Mouse (Mus musculus): ENCODE results near the gene Rxfp1.
A peak's percentile ranks its signal among the peaks of the same experiment; 100 is the strongest.
"Not testable (repeated sequence)": the region's sequence is repeated elsewhere in the genome, so short reads cannot be mapped to it uniquely, and the experiment has no call there.

Gene Rxfp1

DNA sequence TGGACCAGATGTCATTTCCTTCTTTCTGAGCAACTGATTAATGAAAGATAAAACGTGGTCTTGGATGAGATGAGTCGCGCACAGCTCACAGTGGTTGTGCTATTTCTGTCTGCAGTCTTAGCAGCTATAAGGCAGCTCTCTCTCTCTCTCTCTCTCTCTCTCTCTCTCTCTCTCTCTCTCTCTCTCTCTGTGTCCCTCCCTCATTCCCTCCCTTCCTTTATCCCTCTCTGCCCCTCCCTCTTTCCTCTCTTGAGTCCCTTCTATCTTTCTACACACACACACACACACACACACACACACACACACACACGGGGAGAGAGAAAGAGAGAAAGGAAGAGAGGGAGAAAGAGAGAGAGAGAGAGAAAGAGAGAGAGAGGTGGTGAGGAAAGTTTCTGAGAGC, at the start of gene Rxfp1:
Gene Rxfp1 (minus strand): TSS at position 101 of the 400 bp plus-strand sequence.
- no peak for DNase-seq

DNA sequence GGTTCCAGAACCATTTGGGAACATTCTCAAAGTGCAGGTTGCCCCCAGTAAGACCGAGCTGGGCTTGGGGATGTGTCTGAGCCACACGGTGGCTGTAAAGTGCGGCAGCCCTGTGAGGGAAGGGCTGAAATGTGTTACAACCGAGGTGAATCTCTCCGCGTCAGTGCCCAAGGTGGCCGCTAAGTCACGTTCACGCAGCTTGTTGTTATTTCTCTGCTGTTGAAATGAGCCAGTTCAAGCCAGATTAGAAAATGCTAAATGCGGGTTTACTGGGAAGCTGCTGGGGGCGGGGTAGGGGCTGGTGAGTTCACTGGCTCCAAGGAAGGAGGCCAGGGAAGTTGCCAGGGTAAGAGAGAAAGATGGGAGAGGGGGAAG, 46.7 kb upstream of the Rxfp1 start:
- no peak for DNase-seq

DNA sequence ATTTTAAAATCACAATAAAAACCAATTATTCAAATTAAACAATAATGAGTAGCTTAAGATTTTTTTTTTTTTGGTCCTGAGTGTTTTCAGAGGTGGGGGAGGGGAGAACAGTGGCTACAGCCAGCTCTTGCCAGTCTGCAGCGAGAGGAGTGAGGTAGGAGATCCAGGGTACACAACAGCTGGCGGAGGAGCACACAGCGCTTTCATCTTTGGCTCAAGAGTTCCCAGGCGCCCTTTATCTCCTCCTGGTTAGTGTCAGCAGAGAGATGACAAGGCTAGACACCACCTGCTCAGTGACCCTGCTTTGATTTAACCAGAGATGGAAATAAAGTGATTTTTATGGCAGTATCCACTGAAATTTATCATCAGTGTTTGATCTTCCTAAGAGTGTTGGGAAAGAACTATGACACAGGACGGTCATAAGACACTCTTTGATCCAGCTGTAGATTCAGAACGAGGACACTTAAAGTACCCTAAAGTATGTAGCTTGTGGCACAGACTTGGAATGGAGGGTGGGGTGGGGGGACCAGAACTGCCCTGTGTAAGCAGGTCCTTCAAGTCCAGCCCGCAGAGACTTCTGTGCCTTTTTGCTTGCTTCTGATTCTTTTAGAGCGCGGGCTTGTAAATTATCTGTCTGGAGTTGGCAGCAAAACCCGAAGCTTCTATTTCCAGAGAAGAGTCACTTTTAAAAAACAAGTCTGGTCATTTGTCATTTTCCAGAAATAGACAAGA, 46.1 kb upstream of the Rxfp1 start:
- DNase-seq = no peak

DNA sequence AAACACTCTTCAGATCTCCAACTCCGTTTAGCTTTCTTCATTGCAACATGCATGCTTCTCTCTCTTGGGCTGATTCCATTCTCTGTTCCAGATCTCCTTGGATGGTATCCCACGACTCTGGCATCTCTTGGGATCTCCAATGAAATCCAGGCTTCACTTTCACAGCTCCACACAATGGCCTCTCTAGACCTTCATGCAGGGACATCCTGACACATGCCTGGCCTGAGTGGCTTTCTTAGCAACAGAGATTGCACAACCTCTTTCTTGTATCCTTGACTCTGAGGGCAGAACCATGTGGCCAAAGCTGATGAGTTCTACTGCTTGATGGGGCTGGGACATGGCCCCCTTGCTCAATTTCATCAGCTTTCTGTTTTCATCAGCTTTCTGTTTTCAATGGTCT, 35.0 kb upstream of the Rxfp1 start:
- no peak for DNase-seq

DNA sequence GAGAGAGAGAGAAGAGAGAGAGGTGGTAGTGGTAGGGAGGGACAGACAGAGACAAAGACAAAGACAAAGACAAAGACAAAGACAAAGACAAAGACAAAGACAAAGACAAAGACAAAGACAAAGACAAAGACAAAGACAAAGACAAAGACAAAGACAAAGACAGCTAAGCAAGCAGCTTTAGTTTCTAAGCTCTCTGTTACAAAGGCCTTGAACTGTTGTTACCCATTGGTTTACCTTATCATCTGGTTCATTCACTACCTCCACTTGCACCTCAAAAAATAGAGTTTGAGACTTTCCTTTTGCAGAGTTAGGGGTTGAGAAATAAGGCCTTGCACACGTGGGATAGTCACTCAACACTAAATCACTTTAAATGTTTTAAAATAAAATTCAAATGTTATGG, 16.1 kb upstream of the Rxfp1 start:
- DNase-seq = no peak

DNA sequence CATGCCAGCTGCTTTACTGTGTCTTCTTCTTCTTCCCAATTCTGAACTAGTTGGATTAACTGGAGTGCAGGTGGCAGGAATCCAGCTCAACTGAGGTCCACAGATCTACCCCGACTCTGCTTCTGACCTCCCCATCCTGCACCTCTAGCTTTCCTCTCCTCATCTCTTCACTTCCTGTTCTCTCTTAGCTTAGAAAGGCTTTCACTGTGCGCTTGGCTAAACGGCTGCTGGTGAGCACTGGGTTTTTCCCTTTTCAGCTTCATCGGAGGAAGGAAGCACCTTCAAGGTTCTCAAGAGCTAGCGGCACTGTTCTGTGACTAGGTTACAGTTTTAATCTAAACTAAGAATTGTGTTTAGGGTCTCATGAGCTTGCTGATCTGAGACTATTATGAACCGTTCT, 8.9 kb upstream of the Rxfp1 start:
- DNase-seq = no peak

DNA sequence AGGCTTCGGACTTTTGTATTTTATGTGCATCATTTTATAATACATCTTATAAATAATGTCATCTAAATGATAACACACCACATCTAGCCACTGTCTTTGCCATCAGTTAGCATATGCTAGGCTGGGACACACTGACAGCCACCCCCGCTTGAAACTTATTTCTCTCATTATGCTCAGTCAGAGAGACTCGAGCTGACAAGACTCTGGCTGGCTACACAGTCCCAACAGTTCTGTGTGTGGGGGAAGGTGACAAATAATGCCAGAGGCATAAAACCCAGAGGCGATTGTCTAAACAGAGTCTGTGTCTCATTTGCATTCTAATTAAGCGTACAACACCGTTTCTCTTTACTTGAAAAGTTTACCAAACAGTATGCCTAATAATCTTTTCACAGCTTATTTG, 7.4 kb upstream of the Rxfp1 start:
- no peak for DNase-seq

DNA sequence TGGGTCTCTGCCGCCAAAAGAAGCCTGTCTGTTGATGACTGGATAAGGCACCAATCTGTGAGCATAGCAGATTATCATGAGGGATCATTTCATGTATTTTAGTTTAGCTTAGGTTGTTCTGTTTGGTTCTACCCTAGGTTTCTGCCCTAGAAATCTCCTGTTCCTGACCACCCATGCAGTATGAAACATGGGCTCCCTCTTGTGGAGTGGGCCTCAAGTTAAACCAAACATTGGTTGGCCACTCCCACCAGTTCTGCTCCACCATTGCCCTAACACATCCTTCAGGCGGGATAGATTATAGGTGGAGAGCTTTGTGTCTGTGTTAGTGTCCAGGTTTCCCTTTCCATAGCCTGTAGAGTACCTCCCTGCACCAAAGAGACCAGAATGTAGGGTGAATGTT, 6.7 kb upstream of the Rxfp1 start:
- DNase-seq = no peak

DNA sequence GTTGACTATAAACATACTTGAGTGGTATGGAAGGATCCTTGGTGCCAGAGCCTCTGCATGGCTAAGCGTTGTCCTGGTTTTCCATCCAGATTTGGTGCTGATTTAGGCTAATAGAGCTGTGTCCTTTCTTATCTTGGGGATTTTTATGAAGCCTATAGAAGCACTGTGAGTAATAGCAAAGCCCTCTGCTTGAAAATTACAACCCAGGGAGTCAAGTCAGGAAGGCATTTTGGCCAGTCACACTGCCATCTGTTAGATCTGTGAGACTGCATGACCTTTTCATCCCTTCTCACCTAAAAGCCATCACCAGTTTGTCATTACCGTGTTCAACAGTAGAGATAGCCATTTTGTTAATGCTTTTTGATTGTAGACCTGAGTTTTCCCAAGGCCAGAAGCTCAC, 2.7 kb upstream of the Rxfp1 start:
- DNase-seq = peak in 1 of 2 experiments; percentile 36

DNA sequence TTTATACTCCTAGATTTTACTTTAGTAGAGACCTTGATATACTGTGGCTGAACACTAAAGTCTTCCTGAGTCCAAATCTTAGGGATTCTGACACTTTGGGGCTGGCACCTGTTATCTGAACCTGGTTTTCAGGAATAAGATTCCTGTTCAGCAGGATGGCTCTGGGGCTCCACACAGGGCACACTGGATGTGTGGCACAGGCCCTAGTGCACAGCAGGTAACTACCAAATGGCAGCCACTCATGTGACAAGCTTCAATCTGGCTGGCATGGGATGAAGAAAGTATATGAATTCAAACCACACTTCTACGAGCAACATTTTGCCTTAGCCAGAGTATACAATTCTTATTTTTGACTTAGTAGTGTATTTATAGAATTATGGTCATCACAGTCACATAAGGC, 771 bp upstream of the Rxfp1 start:
- DNase-seq = peak; percentile 59 to 75

DNA sequence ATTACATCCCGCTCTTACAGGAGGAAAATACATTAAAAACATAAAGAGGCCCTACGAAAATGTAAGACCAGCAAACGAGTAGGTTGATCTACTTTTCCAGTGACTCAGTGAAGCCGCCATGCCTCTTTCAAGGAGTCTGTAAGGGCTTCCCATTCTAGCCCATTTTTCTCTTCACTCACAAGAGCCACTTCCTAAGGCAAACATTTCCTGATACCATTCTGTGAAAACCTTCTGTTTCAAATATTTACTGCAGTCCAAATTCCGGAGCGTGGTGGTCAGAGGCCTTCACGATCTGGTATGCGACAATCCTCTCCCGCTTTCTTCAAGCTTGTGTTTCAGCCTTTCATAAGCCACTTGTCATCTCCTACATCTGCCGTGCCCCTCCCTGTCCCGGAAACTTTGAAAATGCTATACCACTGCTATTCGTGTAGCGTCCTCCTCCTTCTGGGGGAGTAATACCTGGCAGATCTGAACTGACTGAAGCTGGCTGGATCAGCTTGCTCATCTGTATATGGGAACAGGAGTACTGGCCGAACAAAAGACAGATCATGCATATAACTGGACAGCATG, 11.1 kb downstream of the Rxfp1 start:
- DNase-seq = no peak

DNA sequence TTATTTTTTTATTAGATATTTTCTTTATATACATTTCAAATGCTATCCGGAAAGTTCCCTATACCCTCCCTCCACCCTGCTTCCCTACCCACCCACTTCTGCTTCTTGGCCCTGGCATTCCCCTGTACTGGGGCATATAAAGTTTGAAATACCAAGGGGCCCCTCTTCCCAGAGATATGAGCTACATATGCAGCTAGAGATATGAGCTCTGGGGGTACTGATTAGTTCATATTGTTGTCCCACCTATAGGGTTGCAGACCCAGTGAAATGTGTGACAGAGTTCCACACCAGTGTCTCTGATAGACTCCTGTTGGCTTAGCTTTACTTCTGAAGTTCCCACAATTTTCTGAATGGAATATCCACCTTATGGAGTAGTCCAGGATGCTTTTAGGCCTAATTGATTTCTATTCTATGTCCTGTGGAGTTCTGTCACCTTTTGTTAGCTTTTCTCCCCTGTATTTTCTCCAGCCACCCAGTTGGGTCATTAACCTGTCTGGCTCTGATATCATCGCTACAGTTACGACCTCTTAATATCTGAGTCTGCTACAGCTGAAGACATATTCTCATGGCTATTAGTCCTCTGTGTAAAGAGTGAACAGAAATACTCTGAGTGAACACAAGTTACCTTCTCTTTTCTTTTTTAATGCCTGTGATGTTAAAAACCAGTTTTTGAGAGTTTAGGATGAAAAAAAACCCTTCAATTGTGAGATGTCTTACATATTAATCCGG, 16.8 kb downstream of the Rxfp1 start:
- no peak for DNase-seq

DNA sequence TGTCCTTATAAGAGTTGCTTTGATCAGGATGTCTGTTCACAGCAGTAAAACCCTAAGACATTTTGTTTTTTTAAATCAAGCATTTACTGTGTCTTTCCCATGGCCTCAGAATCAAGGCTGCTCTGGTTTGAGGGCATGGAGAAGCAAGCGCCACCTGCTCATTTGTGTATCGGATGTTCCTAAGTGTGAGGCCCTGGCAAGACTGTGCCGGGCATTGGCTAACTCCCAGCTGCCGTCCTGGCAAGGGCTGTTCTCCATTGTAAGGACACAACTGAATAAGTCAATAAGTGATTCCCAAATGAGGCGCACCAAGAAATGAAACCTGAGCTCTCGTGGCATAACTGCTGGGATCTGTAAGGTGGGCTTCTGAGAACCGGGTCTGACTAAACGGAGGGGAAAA, 31.2 kb downstream of the Rxfp1 start:
- peak; percentile 73 to 78 for DNase-seq

DNA sequence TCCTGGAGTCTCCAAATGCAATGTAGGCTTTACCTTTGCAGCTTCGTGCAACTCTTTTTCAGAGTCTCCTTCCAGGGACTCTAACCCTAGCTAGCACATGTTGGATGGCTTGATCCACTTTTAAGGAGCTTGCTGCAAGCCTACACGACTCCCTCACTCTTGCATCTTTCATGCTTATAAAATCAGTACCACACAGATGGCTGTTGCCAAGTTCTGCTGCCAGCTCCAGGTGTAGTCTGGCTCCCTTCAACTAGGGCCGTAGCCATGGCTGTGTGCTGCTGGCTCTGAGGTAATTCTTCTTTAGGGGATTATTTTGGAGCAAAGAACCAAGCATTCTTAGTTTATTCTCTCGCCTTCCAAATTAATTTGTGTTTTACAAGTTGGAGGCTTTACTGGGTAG, 34.5 kb downstream of the Rxfp1 start:
- peak; percentile 18 to 29 for DNase-seq

DNA sequence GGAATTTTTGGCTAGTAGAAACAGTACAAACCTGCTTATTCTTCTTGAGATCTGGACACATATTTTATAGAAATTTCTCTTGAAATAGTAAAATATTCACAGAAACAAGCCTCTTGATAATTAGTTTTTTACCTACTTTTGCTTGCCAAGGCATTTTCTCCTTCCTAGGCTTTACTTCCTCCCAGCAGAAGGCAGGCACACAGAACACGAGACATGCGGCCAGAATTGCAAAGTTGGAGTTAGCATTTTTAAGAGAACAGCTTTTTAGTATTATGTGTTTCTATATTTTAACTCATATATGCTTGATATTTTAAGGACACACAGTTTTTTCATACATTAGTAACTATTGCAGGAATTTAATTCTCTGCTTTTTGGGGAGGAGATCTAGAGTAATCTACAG, 45.7 kb downstream of the Rxfp1 start:
- no peak for DNase-seq

DNA sequence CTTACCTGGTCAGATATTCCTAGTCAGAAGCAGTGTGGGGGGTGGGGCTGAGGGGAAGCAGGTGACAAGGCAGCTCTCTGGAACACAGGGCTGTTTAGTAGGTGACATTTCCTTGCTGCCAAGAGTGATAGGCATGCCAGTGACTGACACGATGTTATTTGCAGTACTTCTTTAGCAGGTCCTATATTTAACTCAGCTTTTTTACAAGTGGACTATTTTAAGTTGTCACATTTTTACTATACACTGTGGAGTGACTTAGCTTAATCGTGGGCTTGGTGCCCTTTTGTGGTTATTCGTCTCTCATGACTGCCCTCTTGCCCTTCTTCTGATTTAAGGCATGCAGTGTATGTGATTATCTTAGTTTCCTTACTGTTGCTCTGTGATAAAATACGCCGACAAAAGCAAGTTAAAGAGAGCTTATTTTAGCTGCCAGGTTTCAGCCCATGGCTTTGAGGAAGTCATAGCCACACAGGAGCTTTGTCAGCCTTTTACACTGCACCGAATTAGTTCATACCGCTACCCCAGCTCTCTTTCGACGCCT, 47.5 kb downstream of the Rxfp1 start:
- DNase-seq = no peak

DNA sequence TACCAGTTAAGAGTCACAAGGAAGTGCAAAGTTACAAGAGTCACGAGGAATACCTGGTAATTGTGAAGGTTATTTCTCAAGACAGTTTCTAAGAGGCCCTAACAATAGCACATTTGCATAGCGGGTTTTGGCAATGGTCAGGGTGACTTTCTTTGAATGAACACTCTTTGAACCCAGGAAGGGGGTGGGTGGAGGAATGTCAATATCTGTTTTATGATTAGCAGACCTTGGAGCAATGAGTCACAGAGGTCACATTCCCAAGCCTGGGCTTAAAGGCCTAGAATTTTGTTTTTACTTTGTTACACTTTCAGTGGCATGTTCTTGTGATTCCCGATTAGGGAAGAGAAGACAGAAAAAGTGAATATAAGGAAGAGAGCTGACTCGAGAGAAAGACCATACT, 49.6 kb downstream of the Rxfp1 start:
- not testable (repeated sequence) for DNase-seq

DNA sequence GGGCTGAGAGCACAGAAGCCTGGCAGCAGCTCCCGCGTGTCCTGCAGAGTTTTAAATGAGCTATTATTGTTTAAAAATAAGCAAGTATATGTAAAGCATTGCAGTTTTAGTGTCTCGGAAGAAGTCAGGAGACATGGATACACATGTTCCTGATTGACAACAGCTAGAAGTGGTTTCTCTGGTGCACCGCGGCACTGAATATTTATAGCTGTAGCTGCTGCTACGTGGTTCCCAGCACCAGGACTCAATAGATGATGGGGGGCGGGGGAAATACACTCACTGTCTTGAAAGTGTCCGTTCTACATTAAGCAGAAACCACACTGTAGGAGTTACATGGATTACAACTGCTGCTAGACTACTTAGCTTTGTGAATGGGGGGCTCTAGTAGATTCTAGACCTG, 54.2 kb downstream of the Rxfp1 start:
- no peak for DNase-seq

DNA sequence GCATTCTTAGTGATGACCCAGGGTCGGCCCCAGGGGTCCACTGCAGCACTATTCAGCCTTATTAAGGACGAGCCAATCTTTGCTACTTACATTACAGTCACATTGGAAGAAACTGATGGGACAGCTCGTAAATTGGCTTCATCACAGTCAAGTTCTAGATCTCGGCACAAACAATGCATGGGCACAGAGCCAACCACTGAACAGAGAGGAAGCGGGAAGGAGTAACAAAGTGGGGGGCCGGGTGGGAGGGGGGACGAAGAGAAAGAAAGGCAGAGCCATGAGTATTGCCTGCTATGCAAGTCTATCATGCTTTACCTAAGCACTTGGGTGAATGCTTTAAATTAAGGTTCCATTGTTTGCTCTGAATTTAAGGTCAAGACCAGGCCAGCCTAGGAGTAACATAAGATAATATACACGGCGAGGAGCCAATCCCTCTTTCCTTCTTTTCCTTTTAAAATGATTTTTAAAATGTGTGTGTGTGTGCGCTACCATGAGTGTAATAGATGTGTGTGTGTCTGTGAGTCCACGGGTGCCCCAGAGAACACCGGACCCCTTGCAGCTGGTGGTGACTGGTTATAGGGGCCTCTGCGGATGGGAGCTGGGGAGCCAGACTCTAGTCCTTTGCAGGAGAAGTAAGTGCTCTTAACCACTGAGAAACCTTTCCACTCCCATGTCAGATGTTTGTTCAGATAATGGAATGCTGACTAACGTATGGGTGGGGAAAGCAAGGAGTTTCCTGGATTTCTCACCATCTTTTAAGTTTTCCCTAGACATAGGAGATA, 55.1 kb downstream of the Rxfp1 start:
- peak in 1 of 2 experiments; percentile 10 for DNase-seq

DNA sequence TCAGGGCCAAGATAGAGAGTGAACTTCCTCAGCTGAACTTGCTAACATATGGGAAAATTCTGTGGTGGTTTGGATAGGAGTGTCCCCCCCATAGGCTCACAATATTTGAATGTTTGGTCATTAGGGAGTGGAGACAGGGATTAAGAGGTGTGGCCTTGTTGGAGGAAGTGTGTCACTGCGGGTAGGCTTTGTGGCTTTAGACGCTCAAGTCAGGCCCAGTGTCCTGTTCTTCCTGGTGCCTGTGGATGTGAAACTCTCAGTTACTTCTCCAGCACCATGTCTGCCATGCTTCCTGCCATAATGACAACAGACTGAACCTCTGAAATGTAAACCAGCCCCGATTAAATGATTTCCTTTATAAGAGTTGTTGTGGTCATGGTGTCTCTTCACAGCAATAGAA, 61.3 kb downstream of the Rxfp1 start:
- no peak for DNase-seq

DNA sequence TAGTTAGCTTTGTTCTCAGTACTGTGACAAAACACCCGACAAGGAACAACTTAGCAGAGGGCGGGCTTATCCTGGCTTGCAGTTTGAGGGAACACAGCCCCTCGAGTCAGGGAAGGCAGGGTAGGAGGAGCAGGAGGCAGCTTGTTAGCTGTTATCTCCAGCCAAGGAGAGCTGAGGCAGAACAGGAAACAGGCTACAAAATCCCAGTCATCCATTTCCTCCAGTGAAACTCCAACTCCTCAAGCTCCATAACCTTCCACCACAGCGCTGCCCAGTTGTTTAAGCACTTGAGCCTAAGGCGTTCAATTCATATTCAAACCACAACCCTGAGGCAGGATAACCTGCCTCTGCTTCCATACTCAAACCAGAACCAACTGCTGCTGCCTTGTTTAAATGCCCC, 63.0 kb downstream of the Rxfp1 start:
- no peak for DNase-seq

DNA sequence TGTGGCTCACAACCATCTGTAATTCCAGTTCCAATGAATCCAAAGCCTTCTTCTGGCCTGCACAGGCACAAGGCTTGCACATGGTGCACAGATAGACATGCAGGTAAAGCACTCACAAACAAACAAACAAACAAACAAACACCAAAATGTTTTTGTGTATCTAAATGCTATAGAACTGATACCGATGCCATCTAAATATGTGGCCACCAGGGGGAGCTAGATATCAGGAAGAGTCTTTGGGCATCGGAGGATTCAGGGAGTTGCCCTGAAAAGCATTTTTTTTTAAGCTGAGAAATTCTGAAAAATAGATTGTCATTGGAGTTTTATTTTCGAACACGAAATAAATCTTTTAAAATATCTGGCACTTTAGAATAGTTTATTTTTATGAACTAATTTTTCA, 64.6 kb downstream of the Rxfp1 start:
- DNase-seq = peak; percentile 86 to 91

DNA sequence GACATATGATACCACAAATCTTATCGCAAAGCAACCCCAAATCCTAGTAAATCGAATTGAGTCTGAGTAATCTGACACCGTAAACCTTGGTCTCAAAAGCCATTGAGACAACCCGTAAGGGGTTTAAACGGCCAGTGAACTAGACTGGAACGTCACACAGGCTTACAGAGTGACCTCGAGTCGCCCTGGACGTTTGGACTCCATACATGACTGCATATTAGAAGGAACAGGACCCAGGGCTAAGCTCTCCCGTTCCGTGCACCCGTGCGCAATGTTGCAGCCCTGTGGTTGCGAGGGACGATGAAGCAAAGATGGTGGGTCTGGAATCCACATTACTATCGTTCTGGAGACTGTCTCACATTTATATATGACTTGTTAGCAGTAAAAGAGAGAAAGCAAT, 65.5 kb downstream of the Rxfp1 start:
- no peak for DNase-seq
